Mouse (Mus musculus): ENCODE results near the gene Lyzl6. TPM values are rescaled to one million over a fixed set of nuclear protein-coding genes. Genes with fewer than 3 reads are reported as not detected.

The Lyzl6 gene
- polyA plus RNA-seq, 3 experiments from 2014 or later: not detected

- ATAC-seq: no peak
These were observed 4.5 kb upstream of the Lyzl6 start for GRCm38 (mm10) chr11:103643211-103643610.

- ATAC-seq: no peak
These were observed 787 bp upstream of the Lyzl6 start for GRCm38 (mm10) chr11:103639407-103639946.

- ATAC-seq: no peak
These were observed 2.4 kb downstream of the Lyzl6 start for GRCm38 (mm10) chr11:103636261-103636660.

- ATAC-seq: no peak
These were observed 3.2 kb downstream of the Lyzl6 start for GRCm38 (mm10) chr11:103635481-103635880.

GRCm38 (mm10) chr11:103634806-103635205, 3.9 kb downstream of the Lyzl6 start:
- no peak for ATAC-seq

GRCm38 (mm10) chr11:103627453-103627852, 11.2 kb downstream of the Lyzl6 start:
- no peak for ATAC-seq

- ATAC-seq: no peak
These were observed 17.6 kb downstream of the Lyzl6 start, which contains the start of gene Gm884 for GRCm38 (mm10) chr11:103621040-103621439. Gm884 (minus strand) TSS chr11:103621140.

- no peak for ATAC-seq
These were observed 27.9 kb downstream of the Lyzl6 start for GRCm38 (mm10) chr11:103610772-103611171.

- ATAC-seq: no peak
These were observed 32.1 kb downstream of the Lyzl6 start for GRCm38 (mm10) chr11:103606611-103607010.

Other genes with a start within 250 kb of the Lyzl6 start
- gene Plekhm1, start 226.2 kb downstream of the Lyzl6 start, polyA plus RNA-seq (2017; shearing (Covaris generic)): 10 to 100 TPM in 2 of 3 experiments, 1 to 10 TPM in 1; 9.0 to 11.9 (median 10.0) TPM
- gene Lrrc37a, start 134.3 kb downstream of the Lyzl6 start, polyA plus RNA-seq (2017; shearing (Covaris generic)): not detected
- gene Gm884, start 17.8 kb downstream of the Lyzl6 start, polyA plus RNA-seq (2017; shearing (Covaris generic)): under 1 TPM in 1 of 3 experiments, not detected in 2; 0.05 TPM
- not detected for gene Rprml, start 10.7 kb upstream of the Lyzl6 start, polyA plus RNA-seq (2017; shearing (Covaris generic))
- gene Gosr2, start 59.0 kb upstream of the Lyzl6 start, polyA plus RNA-seq (2017; shearing (Covaris generic)): 10 to 100 TPM; 60.7 to 78.9 (median 72.4) TPM
- not detected for gene Wnt9b, start 110.9 kb upstream of the Lyzl6 start, polyA plus RNA-seq (2017; shearing (Covaris generic))
- 1 to 10 TPM in 2 of 3 experiments, under 1 TPM in 1; 0.53 to 2.9 (median 2.3) TPM for gene Wnt3, start 135.3 kb upstream of the Lyzl6 start, polyA plus RNA-seq (2017; shearing (Covaris generic))

Data from inflammation-experienced regulatory T-cells, adult 6 months (primary cell).